Mouse (Mus musculus) forebrain, embryonic 16.5 days (tissue): ENCODE data around the gene Tlcd2. TPM values are rescaled to one million over a fixed set of nuclear protein-coding genes. Genes with fewer than 3 reads are reported as not detected.

ENCODE experiments used
- ATAC-seq: fragments of 200-750 bp; cut with Nextera tagmentation; 2 replicates; pipeline ENCODE4 v1.8.0; 2017; ENCODE audit warnings: mild to moderate bottlenecking, moderate library complexity
- H3K27ac ChIP-seq: fragments of 300-500 bp; sonication (generic); 2 replicates; pipeline ENCODE4 v1.5.1; 2014; ENCODE audit warnings: low read length, control low read depth
- H3K27me3 ChIP-seq: fragments of 300-500 bp; sonication (generic); replicated peaks from 2 replicates; pipeline ENCODE4 v1.6.1; 2014; ENCODE audit warnings: low read length; ENCODE audit not compliant: control insufficient read depth, insufficient read depth
- H3K36me3 ChIP-seq: fragments of 300-500 bp; sonication (generic); 2 replicates; pipeline ENCODE4 v1.6.1; 2014; ENCODE audit not compliant: control insufficient read depth, insufficient read depth
- H3K4me1 ChIP-seq: fragments of 300-500 bp; sonication (generic); replicated peaks from 2 replicates; pipeline ENCODE4 v1.6.1; 2014; ENCODE audit warnings: low read length; ENCODE audit not compliant: control insufficient read depth, insufficient read depth
- H3K4me2 ChIP-seq: fragments of 300-500 bp; sonication (generic); 2 replicates; pipeline ENCODE4 v1.6.1; 2014; ENCODE audit warnings: mild to moderate bottlenecking, low read length, control low read depth
- H3K4me3 ChIP-seq: fragments of 300-500 bp; sonication (generic); replicated peaks from 2 replicates; pipeline ENCODE4 v1.5.1; 2014; ENCODE audit warnings: mild to moderate bottlenecking, low read length, control low read depth
- H3K9ac ChIP-seq: fragments of 300-500 bp; sonication (generic); replicated peaks from 2 replicates; pipeline ENCODE4 v1.6.1; 2014; ENCODE audit warnings: low read depth, low read length, control low read depth
- H3K9me3 ChIP-seq: fragments of 300-500 bp; sonication (generic); 2 replicates; pipeline ENCODE4 v1.6.1; 2016; ENCODE audit warnings: low read length; ENCODE audit not compliant: control insufficient read depth
- WGBS: fragments of 180-500 bp; shearing (Covaris S2); extraction: QIAGEN DNeasy Blood & Tissue Kit; methylation state at CpG from one replicate; pipeline ENCODE4 v1.1.7; 2014; 5-methylcytosine and 5-hydroxymethylcytosine counted together
- polyA plus RNA-seq: library from polyadenylated mRNA; unstranded; fragments of >200 nt; fragmentation: Nextera tagmentation; extraction: Ambion mirVana; gene quantifications from 2 replicates; pipeline ENCODE4 v1.2.1, GENCODE M21; 2015

Tlcd2 gene
- polyA plus RNA-seq, 1 experiment from 2014 or later, result 1.6 TPM

DNA sequence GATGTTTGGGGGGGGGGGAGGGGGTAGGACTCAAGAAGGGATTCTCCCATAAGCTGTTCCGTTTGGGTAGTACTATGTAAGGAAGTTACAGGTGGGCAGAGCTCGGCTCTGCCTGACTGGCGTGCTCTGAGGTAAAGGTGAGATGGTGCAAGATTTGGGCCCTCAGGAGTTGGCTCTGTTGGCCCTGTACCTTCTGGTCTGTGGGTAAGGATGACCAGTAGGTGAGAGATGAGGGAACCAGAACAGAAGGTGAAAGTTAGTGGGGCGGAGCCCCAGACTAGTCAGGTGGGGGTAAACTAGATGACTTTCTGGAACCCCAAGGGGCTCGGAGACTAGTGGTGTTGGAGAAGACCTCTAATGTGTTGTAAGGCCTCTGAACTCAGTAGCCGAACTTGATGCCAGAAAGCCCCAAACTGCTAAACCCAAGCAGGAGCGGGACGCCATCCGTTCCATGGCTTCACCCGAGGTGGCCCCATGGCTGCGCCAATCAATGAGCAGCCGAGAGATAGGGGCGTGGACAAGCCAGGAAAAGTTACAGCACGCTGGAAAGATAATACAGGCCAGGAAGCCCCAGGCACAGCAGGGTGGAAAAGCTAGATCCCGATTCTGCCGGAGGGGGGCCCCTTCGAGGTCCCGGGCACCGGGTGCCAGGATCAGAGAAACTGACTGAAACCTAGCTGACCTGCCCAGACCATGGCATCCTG lies 6.1 kb downstream of the Tlcd2 start:
- H3K9me3 ChIP-seq, result peaks cover 4% of the 10 kb centered on the region
- peak overlapping the region; percentile 46 for H3K4me2 ChIP-seq
- H3K4me3 ChIP-seq, result peak overlapping the region; percentile 19
- peaks cover 7% of the 10 kb centered on the region for H3K4me1 ChIP-seq
- peak overlapping the region; percentile 41; the same call in 1 of the 2 replicates for H3K9ac ChIP-seq
- H3K27ac ChIP-seq, result no peak overlapping the region
- 0 out of 2 replicates have a peak, but pooled peaks cover 4% of the 10 kb centered on the region for H3K27me3 ChIP-seq
- peaks cover 8% of the 10 kb centered on the region for H3K36me3 ChIP-seq
- 21% methylated on average over 19 of the region's 19 CpGs for WGBS
- ATAC-seq, result no peak

DNA sequence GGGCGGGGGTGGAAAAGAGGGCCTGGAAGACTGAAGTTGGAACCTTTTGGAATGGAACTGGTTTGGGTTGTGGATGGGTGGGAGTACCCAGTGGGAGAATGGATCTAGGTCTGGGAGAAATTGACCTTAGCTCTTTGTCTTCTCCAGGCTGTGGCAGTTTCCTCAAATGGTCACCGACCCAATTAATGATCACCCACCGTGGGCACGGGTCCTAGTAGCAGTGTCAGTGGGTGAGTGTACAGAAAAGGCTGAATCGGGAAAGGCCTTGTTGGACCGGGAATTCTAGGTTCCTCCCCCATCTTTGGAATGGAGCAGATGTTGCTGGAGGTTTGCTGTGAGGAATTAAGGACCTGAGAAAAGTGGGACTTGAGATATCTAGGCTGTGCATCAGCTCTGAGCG lies 6.9 kb downstream of the Tlcd2 start:
- peaks cover 8% of the 10 kb centered on the region for H3K36me3 ChIP-seq
- ATAC-seq, result no peak
- peaks cover 3% of the 10 kb centered on the region for H3K4me1 ChIP-seq
- no peak overlapping the region for H3K9ac ChIP-seq
- H3K9me3 ChIP-seq, result peaks cover 4% of the 10 kb centered on the region
- no peak overlapping the region for H3K27ac ChIP-seq
- peak overlapping the region; percentile 46 for H3K4me2 ChIP-seq
- 69% methylated on average over 7 of the region's 7 CpGs for WGBS
- H3K4me3 ChIP-seq, result no peak overlapping the region
- H3K27me3 ChIP-seq, result 0 out of 2 replicates have a peak, but pooled peaks cover 2% of the 10 kb centered on the region

DNA sequence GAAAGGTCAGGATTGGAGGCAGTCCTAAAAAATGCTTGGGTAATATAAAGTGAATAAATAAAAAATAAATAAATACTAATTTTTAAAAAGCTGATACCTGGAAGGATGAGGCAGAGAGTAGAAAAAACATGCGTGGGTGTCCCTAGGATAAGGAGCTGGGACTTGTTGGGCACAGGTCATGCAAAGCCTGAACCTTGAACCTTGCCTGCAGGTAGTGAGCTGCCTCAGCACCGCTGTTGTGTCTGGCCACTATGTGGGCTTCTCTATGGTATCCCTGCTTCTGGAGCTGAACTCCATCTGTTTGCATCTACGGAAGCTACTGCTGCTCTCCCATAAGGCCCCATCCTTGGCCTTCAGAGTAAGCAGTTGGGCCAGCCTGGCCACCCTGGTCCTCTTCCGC lies 7.7 kb downstream of the Tlcd2 start:
- Histone ChIP-seq H3K27me3 (no peaks in the 10 kb centered on the region), H3K36me3 (peaks cover 8% of the 10 kb centered on the region), H3K4me2 (no peak overlapping the region), H3K9me3 (peaks cover 4% of the 10 kb centered on the region), H3K4me1 (peaks cover 3% of the 10 kb centered on the region), H3K27ac (no peak overlapping the region), H3K4me3 (no peak overlapping the region), H3K9ac (no peak overlapping the region)
- ATAC-seq, result no peak
- WGBS, result 94% methylated on average over 4 of the region's 4 CpGs

DNA sequence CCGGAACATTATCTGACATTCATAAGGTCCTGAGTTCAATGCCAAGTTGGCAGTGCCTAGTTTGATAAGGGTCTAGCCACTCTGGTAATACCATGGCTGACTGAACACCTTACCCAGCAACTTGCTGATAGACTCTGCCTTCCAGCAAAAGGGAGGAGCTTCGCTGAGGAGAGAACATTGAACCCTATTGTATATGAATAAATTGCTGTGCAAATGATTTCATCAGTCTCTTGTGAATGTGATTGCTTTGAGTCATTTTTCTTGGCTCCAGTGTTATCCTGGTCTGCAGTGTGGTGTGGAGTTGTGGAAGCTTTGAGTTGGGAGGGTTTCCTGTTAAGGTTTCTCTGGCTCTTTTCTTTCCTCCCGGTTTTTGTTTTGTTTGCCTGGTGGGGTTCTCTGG lies 9.2 kb downstream of the Tlcd2 start:
- H3K27me3 ChIP-seq, result no peaks in the 10 kb centered on the region; the same call in 1 of the 2 replicates
- no peak overlapping the region for H3K27ac ChIP-seq
- 79% methylated on average over 3 of the region's 3 CpGs for WGBS
- peaks cover 4% of the 10 kb centered on the region for H3K9me3 ChIP-seq
- no peak overlapping the region for H3K4me2 ChIP-seq
- H3K4me1 ChIP-seq, result peaks cover 3% of the 10 kb centered on the region
- no peak overlapping the region for H3K4me3 ChIP-seq
- peaks cover 2% of the 10 kb centered on the region; the same call in 1 of the 2 replicates for H3K36me3 ChIP-seq
- no peak for ATAC-seq
- no peak overlapping the region for H3K9ac ChIP-seq

DNA sequence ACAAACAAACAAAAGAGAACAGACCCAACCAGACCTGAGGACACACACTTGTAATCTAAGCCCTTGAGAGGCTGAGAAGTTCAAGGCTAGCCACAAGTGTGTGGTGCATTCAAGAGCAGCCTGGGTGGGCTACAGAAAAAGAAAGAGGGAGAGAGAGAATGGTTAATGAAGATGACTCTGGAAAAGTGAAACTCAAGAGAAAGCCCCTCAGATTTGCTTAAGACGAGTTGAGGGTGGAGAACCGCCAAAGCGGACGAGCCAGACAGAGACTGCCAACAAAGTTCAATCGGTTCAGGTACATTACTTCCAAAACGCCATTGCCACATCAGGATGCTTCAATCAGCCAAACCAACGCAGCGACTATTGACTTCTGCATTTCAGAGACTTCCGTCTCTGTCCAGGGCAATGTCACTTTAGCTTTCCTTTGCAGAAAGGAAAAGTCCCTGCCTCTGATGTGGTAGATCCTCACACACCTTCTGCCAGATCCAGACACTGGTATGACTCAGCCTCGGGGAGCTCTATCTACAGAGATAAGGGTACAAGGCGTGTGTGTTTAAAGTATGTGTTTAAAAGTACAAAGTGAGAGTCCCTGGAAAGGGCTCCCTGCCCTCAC lies 11.1 kb downstream of the Tlcd2 start:
- no peak overlapping the region for H3K4me3 ChIP-seq
- peaks cover 3% of the 10 kb centered on the region for H3K4me1 ChIP-seq
- no peaks in the 10 kb centered on the region for H3K9me3 ChIP-seq
- no peaks in the 10 kb centered on the region for H3K36me3 ChIP-seq
- 86% methylated on average over 11 of the region's 11 CpGs for WGBS
- no peak overlapping the region for H3K9ac ChIP-seq
- ATAC-seq, result no peak
- H3K4me2 ChIP-seq, result no peak overlapping the region
- H3K27ac ChIP-seq, result no peak overlapping the region
- H3K27me3 ChIP-seq, result peaks cover 3% of the 10 kb centered on the region; the same call in 1 of the 2 replicates

DNA sequence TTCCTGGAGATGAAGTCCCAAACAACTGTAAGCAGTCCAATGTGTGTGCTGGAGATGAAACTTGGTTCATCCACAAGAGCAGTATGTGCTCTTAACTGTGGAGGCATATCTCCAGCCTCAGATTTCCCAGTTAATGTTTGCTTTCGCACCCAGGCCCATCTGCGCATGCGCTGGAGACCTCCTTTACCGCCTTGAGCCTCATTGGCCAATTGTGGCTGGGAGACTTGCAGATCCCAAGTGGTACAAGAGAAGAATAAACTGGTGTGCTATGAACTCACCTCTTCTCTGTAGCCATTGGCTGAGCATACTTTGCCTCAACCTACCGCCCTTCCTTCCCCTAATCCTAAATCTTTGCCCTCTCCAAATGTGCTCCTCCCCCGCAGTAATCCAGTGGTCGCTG lies 11.9 kb downstream of the Tlcd2 start:
- H3K4me2 ChIP-seq, result no peak overlapping the region
- H3K36me3 ChIP-seq, result no peaks in the 10 kb centered on the region
- H3K4me1 ChIP-seq, result no peaks in the 10 kb centered on the region
- peaks cover 3% of the 10 kb centered on the region; the same call in 1 of the 2 replicates for H3K27me3 ChIP-seq
- H3K27ac ChIP-seq, result no peak overlapping the region
- 59% methylated on average over 7 of the region's 7 CpGs for WGBS
- H3K9me3 ChIP-seq, result no peaks in the 10 kb centered on the region
- ATAC-seq, result no peak
- H3K9ac ChIP-seq, result no peak overlapping the region
- H3K4me3 ChIP-seq, result no peak overlapping the region

DNA sequence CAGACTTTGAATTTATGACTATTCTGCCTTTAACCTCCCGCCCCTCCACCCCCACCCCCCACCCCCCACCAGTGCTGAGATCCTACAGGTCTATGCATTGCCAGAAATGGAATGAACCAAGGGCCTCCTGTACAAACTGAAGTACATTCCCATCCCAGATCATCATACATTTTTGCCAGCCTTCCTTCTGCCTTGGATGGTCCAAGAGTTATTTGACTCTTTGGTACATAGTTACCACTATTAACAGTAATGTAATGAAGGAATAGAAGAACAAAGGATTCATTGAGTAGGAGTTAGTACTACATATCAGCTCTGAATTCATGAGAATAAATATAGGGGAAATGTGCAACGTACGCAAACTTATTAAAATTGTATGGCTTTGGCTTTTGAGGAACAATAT lies 24.7 kb downstream of the Tlcd2 start:
- Histone ChIP-seq H3K9ac (no peak overlapping the region), H3K4me2 (peak overlapping the region; percentile 24), H3K27me3 (peaks cover 2% of the 10 kb centered on the region; the same call in 1 of the 2 replicates), H3K4me3 (peak overlapping the region; percentile 91), H3K27ac (no peak overlapping the region), H3K9me3 (no peaks in the 10 kb centered on the region), H3K4me1 (peaks cover 9% of the 10 kb centered on the region), H3K36me3 (peaks cover 12% of the 10 kb centered on the region)
- ATAC-seq, result peak; percentile 51
- 27% methylated on average over 3 of the region's 3 CpGs for WGBS

DNA sequence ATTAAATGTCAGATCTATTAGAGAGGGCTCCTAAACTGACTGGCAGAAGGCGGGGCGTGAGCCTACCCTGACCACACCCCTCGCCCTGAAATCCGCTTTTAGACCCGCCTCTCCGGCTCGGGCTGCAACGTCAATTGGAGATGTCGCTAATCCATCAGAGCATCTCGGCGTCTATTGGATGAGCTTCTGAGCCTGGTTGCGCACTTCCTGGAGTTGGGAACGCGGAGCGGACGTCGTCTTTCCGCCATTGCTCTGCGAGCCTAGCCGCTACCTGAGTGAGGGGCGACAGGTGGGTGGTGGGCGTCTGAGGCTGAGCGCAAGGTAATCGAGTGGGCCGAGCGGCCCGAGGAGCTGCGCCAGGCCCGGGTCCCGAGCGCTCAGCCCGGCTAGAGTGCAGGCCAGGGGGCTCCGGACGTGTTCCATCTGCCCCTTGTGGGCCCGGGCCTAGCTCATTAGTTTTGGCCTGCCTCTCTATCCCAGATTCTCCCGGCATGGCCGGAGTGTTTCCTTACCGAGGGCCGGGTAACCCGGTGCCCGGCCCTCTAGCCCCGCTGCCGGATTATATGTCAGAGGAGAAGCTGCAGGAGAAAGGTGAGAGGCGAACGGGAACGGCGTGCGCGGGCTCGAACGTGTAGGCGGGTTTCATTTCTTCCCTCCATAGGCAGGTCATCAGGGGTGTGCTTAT lies 25.2 kb downstream of the Tlcd2 start, which contains the start of gene Prpf8:
Prpf8 (plus strand) TSS at position 216 of the 685 bp plus-strand sequence.
- H3K27me3 ChIP-seq, result peaks cover 2% of the 10 kb centered on the region; the same call in 1 of the 2 replicates
- H3K36me3 ChIP-seq, result peaks cover 18% of the 10 kb centered on the region
- H3K9ac ChIP-seq, result peak within 1 kb of the TSS; percentile 96
- peak within 1 kb of the TSS; percentile 74 for H3K27ac ChIP-seq
- peak within 1 kb of the TSS; percentile 99 for H3K4me2 ChIP-seq
- peaks cover 9% of the 10 kb centered on the region for H3K4me1 ChIP-seq
- peak within 1 kb of the TSS; percentile 91 for H3K4me3 ChIP-seq
- ATAC-seq, result peak; percentile 100
- no peaks in the 10 kb centered on the region for H3K9me3 ChIP-seq
- under 1% methylated on average over 52 of the region's 52 CpGs for WGBS

DNA sequence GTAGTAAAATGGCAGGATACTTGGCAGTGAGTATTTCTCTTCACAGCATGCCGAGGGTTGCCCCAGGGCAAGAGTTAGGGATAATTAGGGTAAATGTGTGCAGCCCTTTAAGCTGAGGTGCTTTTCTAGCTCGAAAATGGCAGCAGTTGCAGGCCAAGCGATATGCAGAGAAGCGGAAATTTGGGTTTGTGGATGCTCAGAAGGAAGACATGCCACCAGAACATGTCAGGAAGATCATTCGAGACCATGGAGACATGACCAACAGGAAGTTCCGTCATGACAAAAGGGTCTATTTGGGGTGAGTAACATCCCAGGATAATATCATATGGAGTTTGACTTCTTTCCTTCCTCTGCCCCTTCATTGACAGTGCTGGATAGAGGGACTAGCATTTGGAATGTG lies 26.0 kb downstream of the Tlcd2 start:
- ATAC-seq, result no peak
- peak overlapping the region; percentile 91 for H3K4me3 ChIP-seq
- H3K4me2 ChIP-seq, result peak overlapping the region; percentile 99
- peaks cover 25% of the 10 kb centered on the region for H3K36me3 ChIP-seq
- H3K27ac ChIP-seq, result no peak overlapping the region
- no peaks in the 10 kb centered on the region for H3K9me3 ChIP-seq
- peak overlapping the region; percentile 96 for H3K9ac ChIP-seq
- peaks cover 2% of the 10 kb centered on the region; the same call in 1 of the 2 replicates for H3K27me3 ChIP-seq
- WGBS, result 39% methylated on average over 6 of the region's 6 CpGs
- H3K4me1 ChIP-seq, result peaks cover 9% of the 10 kb centered on the region
